Mouse (Mus musculus) neural tube, embryonic 11.5 days (tissue): ENCODE results near the gene Slc4a7. TPM values are rescaled to one million over a fixed set of nuclear protein-coding genes. Genes with fewer than 3 reads are reported as not detected.
A peak's percentile ranks its signal among the peaks of the same experiment; 100 is the strongest.
"Not testable (repeated sequence)": the region's sequence is repeated elsewhere in the genome, so short reads cannot be mapped to it uniquely, and the experiment has no call there.

Source experiments
- ATAC-seq: fragments of 200-750 bp; cut with Nextera tagmentation; 2 replicates; pipeline ENCODE4 v1.8.0; 2017; ENCODE audit warnings: moderate number of reproducible peaks, mild to moderate bottlenecking, moderate TSS enrichment, moderate library complexity; ENCODE audit not compliant: insufficient read depth, low FRiP score, low TSS enrichment
- DNase-seq: peaks from one replicate; pipeline ENCODE4 v3.0.0-alpha.2; 2015; ENCODE audit warnings: low spot score
- H3K27ac ChIP-seq: fragments of 300-500 bp; sonication (generic); 2 replicates; pipeline ENCODE4 v1.5.1; 2014; ENCODE audit warnings: low read depth, mild to moderate bottlenecking, low read length
- H3K27me3 ChIP-seq: fragments of 300-500 bp; sonication (generic); 2 replicates; pipeline ENCODE4 v1.6.1; 2014; ENCODE audit warnings: mild to moderate bottlenecking, low read length, mixed read lengths; ENCODE audit not compliant: control insufficient read depth, insufficient read depth
- H3K36me3 ChIP-seq: fragments of 300-500 bp; sonication (generic); 2 replicates; pipeline ENCODE4 v1.6.1; 2014; ENCODE audit warnings: mild to moderate bottlenecking, low read length, moderate library complexity, mixed read lengths; ENCODE audit not compliant: control insufficient read depth, insufficient read depth
- H3K4me1 ChIP-seq: fragments of 300-500 bp; sonication (generic); 2 replicates; pipeline ENCODE4 v1.6.1; 2014; ENCODE audit warnings: low read length, mixed read lengths; ENCODE audit not compliant: control insufficient read depth, insufficient read depth
- H3K4me2 ChIP-seq: fragments of 300-500 bp; sonication (generic); 2 replicates; pipeline ENCODE4 v1.6.1; 2014; ENCODE audit warnings: low read depth, mild to moderate bottlenecking, moderate library complexity
- H3K4me3 ChIP-seq: fragments of 300-500 bp; sonication (generic); 2 replicates; pipeline ENCODE4 v1.5.1; 2014; ENCODE audit warnings: low read depth, low read length
- H3K9ac ChIP-seq: fragments of 300-500 bp; sonication (generic); 2 replicates; pipeline ENCODE4 v1.6.1; 2014; ENCODE audit warnings: mild to moderate bottlenecking, low read length
- H3K9me3 ChIP-seq: fragments of 300-500 bp; sonication (generic); 2 replicates; pipeline ENCODE4 v1.6.1; 2016; ENCODE audit warnings: low read length; ENCODE audit not compliant: control insufficient read depth
- WGBS: fragments of 180-500 bp; shearing (Covaris S2); extraction: QIAGEN DNeasy Blood & Tissue Kit; methylation state at CpG from one replicate; pipeline ENCODE4 v1.1.7; 2014; 5-methylcytosine and 5-hydroxymethylcytosine counted together
- polyA plus RNA-seq: library from polyadenylated mRNA; unstranded; fragments of >200 nt; fragmentation: Nextera tagmentation; extraction: Ambion mirVana; gene quantifications from 2 replicates; pipeline ENCODE4 v1.2.1, GENCODE M21; 2014

The Slc4a7 gene
- polyA plus RNA-seq, 1 experiment from 2014 or later, result 24.0 TPM

GRCm38 (mm10) chr14:14781169-14781568, 79.1 kb downstream of the Slc4a7 start:
- peaks cover 9% of the 10 kb centered on the region; the same call in 1 of the 2 replicates for H3K36me3 ChIP-seq
- no peaks in the 10 kb centered on the region for H3K9me3 ChIP-seq
- ATAC-seq (no peak), DNase-seq (no peak)
- 100% methylated on average over 2 of the region's 2 CpGs for WGBS
- H3K4me1 ChIP-seq, result no peaks in the 10 kb centered on the region
- H3K9ac ChIP-seq, result no peak overlapping the region
- no peak overlapping the region for H3K4me3 ChIP-seq
- no peak overlapping the region for H3K27ac ChIP-seq
- H3K27me3 ChIP-seq, result no peaks in the 10 kb centered on the region
- no peak overlapping the region for H3K4me2 ChIP-seq

- 77% methylated on average over 1 of the region's 1 CpGs for WGBS
- Histone ChIP-seq H3K4me2 (no peak overlapping the region), H3K27ac (no peak overlapping the region), H3K4me3 (no peak overlapping the region), H3K27me3 (no peaks in the 10 kb centered on the region), H3K4me1 (no peaks in the 10 kb centered on the region), H3K36me3 (peaks cover 4% of the 10 kb centered on the region; the same call in 1 of the 2 replicates), H3K9ac (no peak overlapping the region), H3K9me3 (no peaks in the 10 kb centered on the region)
- ATAC-seq (no peak), DNase-seq (no peak)
Measured at GRCm38 (mm10) chr14:14784223-14784622, 82.1 kb downstream of the Slc4a7 start.

- H3K4me1 ChIP-seq, result no peaks in the 10 kb centered on the region
- H3K4me2 ChIP-seq, result no peak overlapping the region
- H3K4me3 ChIP-seq, result no peak overlapping the region
- no peak overlapping the region for H3K27ac ChIP-seq
- H3K9ac ChIP-seq, result no peak overlapping the region
- ATAC-seq (no peak), DNase-seq (no peak)
- no peaks in the 10 kb centered on the region for H3K9me3 ChIP-seq
- H3K27me3 ChIP-seq, result no peaks in the 10 kb centered on the region
- 100% methylated on average over 1 of the region's 1 CpGs for WGBS
- peaks cover 2% of the 10 kb centered on the region; the same call in 1 of the 2 replicates for H3K36me3 ChIP-seq
Measured at GRCm38 (mm10) chr14:14786979-14787378, 84.9 kb downstream of the Slc4a7 start.

GRCm38 (mm10) chr14:14789840-14790470, 87.9 kb downstream of the Slc4a7 start:
- no peak for ATAC-seq
- no peak overlapping the region for H3K4me3 ChIP-seq
- H3K4me1 ChIP-seq, result no peaks in the 10 kb centered on the region
- WGBS, result 95% methylated on average over 4 of the region's 4 CpGs
- no peak overlapping the region for H3K9ac ChIP-seq
- no peaks in the 10 kb centered on the region for H3K9me3 ChIP-seq
- H3K27ac ChIP-seq, result no peak overlapping the region
- no peak overlapping the region for H3K4me2 ChIP-seq
- no peaks in the 10 kb centered on the region for H3K36me3 ChIP-seq
- H3K27me3 ChIP-seq, result no peaks in the 10 kb centered on the region
- no peak for DNase-seq

GRCm38 (mm10) chr14:14799861-14800260, 97.8 kb downstream of the Slc4a7 start:
- Histone ChIP-seq H3K9me3 (no peaks in the 10 kb centered on the region), H3K4me1 (no peaks in the 10 kb centered on the region), H3K9ac (no peak overlapping the region), H3K4me2 (no peak overlapping the region), H3K4me3 (no peak overlapping the region), H3K36me3 (no peaks in the 10 kb centered on the region; the same call in 1 of the 2 replicates), H3K27me3 (no peaks in the 10 kb centered on the region), H3K27ac (no peak overlapping the region)
- DNase-seq, result no peak
- no peak for ATAC-seq
- 91% methylated on average over 5 of the region's 5 CpGs for WGBS

GRCm38 (mm10) chr14:14800332-14800731, 98.3 kb downstream of the Slc4a7 start:
- no peak for ATAC-seq
- no peak overlapping the region for H3K4me2 ChIP-seq
- no peak overlapping the region for H3K27ac ChIP-seq
- H3K9ac ChIP-seq, result no peak overlapping the region
- no peaks in the 10 kb centered on the region; the same call in 1 of the 2 replicates for H3K36me3 ChIP-seq
- H3K27me3 ChIP-seq, result no peaks in the 10 kb centered on the region
- no peaks in the 10 kb centered on the region for H3K9me3 ChIP-seq
- DNase-seq, result no peak
- WGBS, result 94% methylated on average over 4 of the region's 4 CpGs
- no peaks in the 10 kb centered on the region for H3K4me1 ChIP-seq
- no peak overlapping the region for H3K4me3 ChIP-seq

GRCm38 (mm10) chr14:14800810-14801209, 98.7 kb downstream of the Slc4a7 start:
- ATAC-seq (no peak), DNase-seq (no peak)
- no peak overlapping the region for H3K27ac ChIP-seq
- H3K9me3 ChIP-seq, result no peaks in the 10 kb centered on the region
- WGBS, result 92% methylated on average over 3 of the region's 3 CpGs
- H3K4me3 ChIP-seq, result no peak overlapping the region
- H3K9ac ChIP-seq, result no peak overlapping the region
- H3K27me3 ChIP-seq, result no peaks in the 10 kb centered on the region
- no peaks in the 10 kb centered on the region for H3K4me1 ChIP-seq
- no peaks in the 10 kb centered on the region; the same call in 1 of the 2 replicates for H3K36me3 ChIP-seq
- H3K4me2 ChIP-seq, result no peak overlapping the region

GRCm38 (mm10) chr14:14803115-14803514, 101.0 kb downstream of the Slc4a7 start, which contains the start of gene Nek10:
Gene Nek10, plus strand, starts transcription at chr14:14803415.
- not testable (repeated sequence) for H3K36me3 ChIP-seq, H3K9ac ChIP-seq, H3K27me3 ChIP-seq, DNase-seq, H3K27ac ChIP-seq, H3K4me3 ChIP-seq, H3K4me2 ChIP-seq, H3K4me1 ChIP-seq, H3K9me3 ChIP-seq, ATAC-seq
- no CpG with 5 or more reads among the region's 2 CpGs for WGBS

- WGBS, result 19% methylated on average over 10 of the region's 10 CpGs
- DNase-seq (peak; percentile 21), ATAC-seq (no peak; the same call in 1 of the 2 replicates)
- Histone ChIP-seq H3K36me3 (no peaks in the 10 kb centered on the region), H3K9ac (no peak overlapping the region), H3K9me3 (no peaks in the 10 kb centered on the region), H3K27me3 (no peaks in the 10 kb centered on the region), H3K4me1 (no peaks in the 10 kb centered on the region), H3K4me2 (no peak overlapping the region), H3K27ac (no peak overlapping the region), H3K4me3 (no peak overlapping the region)
Measured at GRCm38 (mm10) chr14:14803921-14804517, 101.9 kb downstream of the Slc4a7 start.
